Mouse (Mus musculus): ENCODE results near the gene Atp2b2. TPM values are rescaled to one million over a fixed set of nuclear protein-coding genes. Genes with fewer than 3 reads are reported as not detected.
A peak's percentile ranks its signal among the peaks of the same experiment; 100 is the strongest.

The Atp2b2 gene
- polyA plus RNA-seq, 1 experiment, result 105 TPM

DNA sequence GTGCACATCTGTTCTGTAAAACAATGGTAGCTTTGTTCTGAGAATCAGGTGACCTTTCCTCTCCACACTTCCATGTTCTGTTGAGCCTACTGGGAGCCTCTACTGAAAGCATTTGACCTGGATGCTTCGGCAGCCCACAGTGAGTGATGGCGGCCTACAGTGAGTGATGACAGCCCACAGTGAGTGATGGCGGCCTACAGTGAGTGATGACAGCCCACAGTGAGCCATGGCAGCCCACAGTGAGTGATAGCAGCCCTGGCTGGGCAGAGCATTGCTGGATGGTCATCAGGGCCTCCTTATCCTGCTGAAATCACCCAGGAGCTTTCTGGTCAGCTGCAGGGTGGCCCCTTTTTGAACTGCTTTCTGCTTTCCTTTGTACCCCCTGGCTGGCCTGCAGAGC lies 205.9 kb downstream of the Atp2b2 start:
- 77% methylated on average over 3 of the region's 3 CpGs for WGBS
- TF ChIP-seq POLR2A (IDR thresholded peaks at IDR 0.05; ENCODE audit: insufficient read depth, low read depth, low read length) (no peak), CTCF (IDR thresholded peaks at IDR 0.05; ENCODE audit: insufficient read depth, low read depth, low read length) (no peak)
- H3K27ac ChIP-seq (ENCODE audit: insufficient read depth, low read depth, low read length), result peak overlapping the region; percentile 70
- peaks cover 35% of the 10 kb centered on the region for H3K4me1 ChIP-seq (ENCODE audit: control insufficient read depth, insufficient read depth, low read length)
- no peak overlapping the region for H3K4me3 ChIP-seq (ENCODE audit: insufficient read depth, low read depth, low read length)

DNA sequence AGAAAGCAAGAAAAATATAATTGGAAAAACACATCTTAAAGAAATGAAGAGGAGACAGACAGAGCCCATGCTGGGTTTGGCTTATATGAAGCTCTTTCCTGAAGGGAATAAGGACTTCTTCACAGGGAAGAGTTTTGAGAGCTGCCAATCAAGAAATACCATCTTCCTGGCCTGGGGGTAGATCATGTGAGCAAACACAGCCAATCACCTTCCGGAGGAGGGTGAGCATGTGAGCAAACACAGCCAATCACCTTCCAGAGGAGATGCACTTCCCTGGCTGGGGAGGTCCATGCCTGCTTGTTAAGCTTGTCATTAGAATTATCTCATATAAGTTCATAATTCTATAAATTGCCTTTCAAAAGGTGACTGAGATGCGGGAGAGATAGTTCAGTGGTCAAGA lies 211.9 kb downstream of the Atp2b2 start:
- 92% methylated on average over 2 of the region's 2 CpGs for WGBS
- H3K27ac ChIP-seq (ENCODE audit: insufficient read depth, low read depth, low read length), result no peak overlapping the region
- no peak overlapping the region for H3K4me3 ChIP-seq (ENCODE audit: insufficient read depth, low read depth, low read length)
- no peak for TF ChIP-seq POLR2A (IDR thresholded peaks at IDR 0.05; ENCODE audit: insufficient read depth, low read depth, low read length)
- TF ChIP-seq CTCF (IDR thresholded peaks at IDR 0.05; ENCODE audit: insufficient read depth, low read depth, low read length), result no peak
- H3K4me1 ChIP-seq (ENCODE audit: control insufficient read depth, insufficient read depth, low read length), result peaks cover 43% of the 10 kb centered on the region

GRCm38 (mm10) chr6:113827309-113827708 lies 215.1 kb downstream of the Atp2b2 start:
- 41% methylated on average over 4 of the region's 4 CpGs for WGBS
- peak overlapping the region; percentile 41 for H3K27ac ChIP-seq (ENCODE audit: insufficient read depth, low read depth, low read length)

GRCm38 (mm10) chr6:113822417-113822816 lies 220.0 kb downstream of the Atp2b2 start:
- TF ChIP-seq POLR2A (IDR thresholded peaks at IDR 0.05; ENCODE audit: insufficient read depth, low read depth, low read length) (no peak), CTCF (IDR thresholded peaks at IDR 0.05; ENCODE audit: insufficient read depth, low read depth, low read length) (peak; percentile 52)
- Histone ChIP-seq H3K27ac (ENCODE audit: insufficient read depth, low read depth, low read length) (peak overlapping the region; percentile 73), H3K4me1 (ENCODE audit: control insufficient read depth, insufficient read depth, low read length) (peaks cover 62% of the 10 kb centered on the region), H3K4me3 (ENCODE audit: insufficient read depth, low read depth, low read length) (no peak overlapping the region)
- WGBS, result 26% methylated on average over 7 of the region's 7 CpGs

More at GRCm38 (mm10) chr6:113827309-113827708, 215.1 kb downstream of the Atp2b2 start:
- H3K4me3 ChIP-seq (ENCODE audit: insufficient read depth, low read depth, low read length), result no peak overlapping the region
- H3K4me1 ChIP-seq (ENCODE audit: control insufficient read depth, insufficient read depth, low read length), result peaks cover 50% of the 10 kb centered on the region
- no peak for TF ChIP-seq POLR2A (IDR thresholded peaks at IDR 0.05; ENCODE audit: insufficient read depth, low read depth, low read length)
- TF ChIP-seq CTCF (IDR thresholded peaks at IDR 0.05; ENCODE audit: insufficient read depth, low read depth, low read length), result no peak

DNA sequence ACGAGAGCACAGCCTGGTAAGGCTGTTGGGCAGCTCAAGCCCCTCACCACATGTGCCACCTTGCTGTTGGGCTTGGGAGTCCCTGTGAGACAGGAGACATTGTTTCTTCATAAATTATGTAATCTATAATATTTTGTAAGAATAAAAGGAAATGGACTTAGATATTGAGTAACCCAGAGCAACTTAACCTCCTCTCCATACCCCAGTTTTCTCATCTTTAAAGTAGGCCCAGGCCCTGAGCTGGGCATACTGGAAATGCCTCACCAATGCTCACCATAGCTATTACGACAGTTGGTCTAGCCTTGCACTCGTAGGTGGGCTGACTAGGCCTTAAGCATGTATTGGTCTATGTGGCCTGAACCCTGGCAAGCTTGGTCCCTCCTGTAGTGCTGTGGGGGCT lies 225.7 kb downstream of the Atp2b2 start:
- Histone ChIP-seq H3K4me3 (ENCODE audit: insufficient read depth, low read depth, low read length) (no peak overlapping the region), H3K4me1 (ENCODE audit: control insufficient read depth, insufficient read depth, low read length) (peaks cover 56% of the 10 kb centered on the region), H3K27ac (ENCODE audit: insufficient read depth, low read depth, low read length) (no peak overlapping the region)
- TF ChIP-seq CTCF (IDR thresholded peaks at IDR 0.05; ENCODE audit: insufficient read depth, low read depth, low read length) (no peak), POLR2A (IDR thresholded peaks at IDR 0.05; ENCODE audit: insufficient read depth, low read depth, low read length) (no peak)
- WGBS, result 88% methylated on average over 3 of the region's 3 CpGs

DNA sequence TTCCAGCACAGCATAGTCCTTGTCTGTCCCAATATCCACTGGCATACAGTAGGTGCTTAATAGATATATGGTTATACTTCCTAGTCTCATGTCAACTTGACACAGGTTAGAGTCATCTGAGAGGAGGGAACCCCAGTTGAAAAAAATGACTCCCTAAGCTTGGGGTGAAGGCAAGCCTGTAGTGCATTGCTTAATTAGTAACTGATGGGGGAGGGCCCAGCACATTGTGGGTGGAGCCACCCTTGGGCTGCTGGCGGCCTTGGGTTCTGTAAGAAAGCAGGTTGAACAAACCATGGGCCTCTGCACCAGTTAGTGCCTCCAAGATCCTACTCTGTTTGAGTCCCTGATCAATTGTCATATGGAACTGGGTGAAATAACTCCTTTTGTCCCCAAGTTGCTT lies 231.0 kb downstream of the Atp2b2 start:
- Histone ChIP-seq H3K4me1 (ENCODE audit: control insufficient read depth, insufficient read depth, low read length) (peaks cover 28% of the 10 kb centered on the region), H3K27ac (ENCODE audit: insufficient read depth, low read depth, low read length) (no peak overlapping the region), H3K4me3 (ENCODE audit: insufficient read depth, low read depth, low read length) (no peak overlapping the region)
- TF ChIP-seq POLR2A (IDR thresholded peaks at IDR 0.05; ENCODE audit: insufficient read depth, low read depth, low read length) (no peak), CTCF (IDR thresholded peaks at IDR 0.05; ENCODE audit: insufficient read depth, low read depth, low read length) (no peak)
- 43% methylated on average over 1 of the region's 1 CpGs for WGBS

DNA sequence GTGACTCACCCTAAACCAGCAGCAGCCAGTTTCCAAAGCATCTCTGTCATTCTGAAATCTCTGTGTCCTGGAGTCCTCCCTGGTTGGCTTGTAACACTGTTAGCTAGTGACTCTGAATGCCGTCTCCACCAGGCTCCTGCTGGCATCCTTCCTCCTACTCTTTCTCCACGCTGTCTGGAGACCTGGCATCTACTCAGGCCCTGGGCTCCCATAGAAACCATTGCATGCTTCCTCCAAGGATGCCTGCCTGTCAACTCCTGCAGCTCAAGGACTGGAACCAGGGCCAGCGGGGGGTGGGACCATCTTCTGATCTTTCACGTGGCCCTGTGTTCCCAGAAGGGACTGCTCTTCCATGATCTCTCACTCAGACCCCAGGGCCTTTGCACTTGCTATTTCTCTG lies 231.7 kb downstream of the Atp2b2 start:
- TF ChIP-seq CTCF (IDR thresholded peaks at IDR 0.05; ENCODE audit: insufficient read depth, low read depth, low read length) (no peak), POLR2A (IDR thresholded peaks at IDR 0.05; ENCODE audit: insufficient read depth, low read depth, low read length) (no peak)

GRCm38 (mm10) chr6:113806241-113806640 lies 236.2 kb downstream of the Atp2b2 start:
- TF ChIP-seq CTCF (IDR thresholded peaks at IDR 0.05; ENCODE audit: insufficient read depth, low read depth, low read length), result no peak
- TF ChIP-seq POLR2A (IDR thresholded peaks at IDR 0.05; ENCODE audit: insufficient read depth, low read depth, low read length), result no peak
- H3K4me3 ChIP-seq (ENCODE audit: insufficient read depth, low read depth, low read length), result no peak overlapping the region
- 30% methylated on average over 5 of the region's 5 CpGs for WGBS
- H3K4me1 ChIP-seq (ENCODE audit: control insufficient read depth, insufficient read depth, low read length), result peaks cover 27% of the 10 kb centered on the region
- peak overlapping the region; percentile 29; the same call in 1 of the 2 replicates for H3K27ac ChIP-seq (ENCODE audit: insufficient read depth, low read depth, low read length)

More for the DNA sequence above, 231.7 kb downstream of the Atp2b2 start:
- H3K27ac ChIP-seq (ENCODE audit: insufficient read depth, low read depth, low read length), result peak overlapping the region; percentile 17
- H3K4me1 ChIP-seq (ENCODE audit: control insufficient read depth, insufficient read depth, low read length), result peaks cover 26% of the 10 kb centered on the region
- H3K4me3 ChIP-seq (ENCODE audit: insufficient read depth, low read depth, low read length), result no peak overlapping the region
- WGBS, result 30% methylated on average over 4 of the region's 4 CpGs

- Histone ChIP-seq H3K4me3 (ENCODE audit: insufficient read depth, low read depth, low read length) (no peak overlapping the region), H3K4me1 (ENCODE audit: control insufficient read depth, insufficient read depth, low read length) (peaks cover 55% of the 10 kb centered on the region), H3K27ac (ENCODE audit: insufficient read depth, low read depth, low read length) (peak overlapping the region; percentile 89)
- TF ChIP-seq CTCF (IDR thresholded peaks at IDR 0.05; ENCODE audit: insufficient read depth, low read depth, low read length), result no peak
- no peak for TF ChIP-seq POLR2A (IDR thresholded peaks at IDR 0.05; ENCODE audit: insufficient read depth, low read depth, low read length)
Measured at GRCm38 (mm10) chr6:113801233-113801632, 241.2 kb downstream of the Atp2b2 start.

DNA sequence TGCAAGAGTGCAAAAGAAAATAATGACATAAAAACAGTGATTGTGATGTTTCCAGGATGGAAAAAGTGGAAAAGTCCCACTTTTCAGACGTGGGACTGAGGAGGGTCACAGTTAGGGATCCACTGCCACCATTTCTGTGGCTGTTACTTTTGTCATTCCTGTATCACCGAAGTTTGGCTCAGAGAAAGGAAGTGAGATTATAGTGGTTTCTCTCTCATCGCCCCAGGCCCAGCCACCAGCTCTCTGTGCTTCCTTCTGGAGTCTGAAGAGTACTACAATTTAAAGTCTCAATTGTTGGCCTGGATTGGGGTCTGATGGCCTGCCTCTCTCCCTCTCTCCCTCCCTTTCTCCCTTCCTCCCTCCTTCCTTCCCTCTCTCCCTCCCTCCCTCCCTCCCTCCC lies 242.5 kb downstream of the Atp2b2 start:
- H3K4me3 ChIP-seq (ENCODE audit: insufficient read depth, low read depth, low read length), result no peak overlapping the region
- peaks cover 66% of the 10 kb centered on the region for H3K4me1 ChIP-seq (ENCODE audit: control insufficient read depth, insufficient read depth, low read length)
- WGBS, result 43% methylated on average over 3 of the region's 3 CpGs
- H3K27ac ChIP-seq (ENCODE audit: insufficient read depth, low read depth, low read length), result peak overlapping the region; percentile 81; the same call in 1 of the 2 replicates
- TF ChIP-seq POLR2A (IDR thresholded peaks at IDR 0.05; ENCODE audit: insufficient read depth, low read depth, low read length) (no peak), CTCF (IDR thresholded peaks at IDR 0.05; ENCODE audit: insufficient read depth, low read depth, low read length) (no peak)

Data from olfactory bulb, adult 2 months (tissue).